Mouse (Mus musculus): ENCODE results near the gene Gpr150.
A peak's percentile ranks its signal among the peaks of the same experiment; 100 is the strongest.

Gpr150 gene

GRCm38 (mm10) chr13:76062126-76062525 is 5.3 kb upstream of the Gpr150 start:
- H3K27me3 ChIP-seq (ENCODE audit: insufficient read depth, low read length), result peaks cover 16% of the 10 kb centered on the region
- peaks cover 11% of the 10 kb centered on the region; the same call in 1 of the 2 replicates for H3K4me1 ChIP-seq (replicated peaks; ENCODE audit: low read depth, low read length)
- H3K36me3 ChIP-seq (ENCODE audit: insufficient read depth, low read length), result no peaks in the 10 kb centered on the region
- no peak overlapping the region for H3K4me3 ChIP-seq (replicated peaks; ENCODE audit: low read length)
- H3K9me3 ChIP-seq (ENCODE audit: low read length), result no peaks in the 10 kb centered on the region
- TF ChIP-seq NANOG (IDR thresholded peaks at IDR 0.05; ENCODE audit: borderline replicate concordance, low read length), result no peak
- no peak for TF ChIP-seq CTCF (conservative IDR thresholded peaks at IDR 0.05; ENCODE audit: low read length)
- TF ChIP-seq POU5F1 (IDR thresholded peaks at IDR 0.05; ENCODE audit: borderline replicate concordance, low read length), result no peak

GRCm38 (mm10) chr13:76059591-76059990 is 2.8 kb upstream of the Gpr150 start:
- Histone ChIP-seq H3K27me3 (ENCODE audit: insufficient read depth, low read length) (peaks cover 40% of the 10 kb centered on the region), H3K9me3 (ENCODE audit: low read length) (no peaks in the 10 kb centered on the region), H3K4me1 (replicated peaks; ENCODE audit: low read depth, low read length) (peaks cover 14% of the 10 kb centered on the region; the same call in 1 of the 2 replicates), H3K36me3 (ENCODE audit: insufficient read depth, low read length) (no peaks in the 10 kb centered on the region), H3K4me3 (replicated peaks; ENCODE audit: low read length) (no peak overlapping the region)
- TF ChIP-seq CTCF (conservative IDR thresholded peaks at IDR 0.05; ENCODE audit: low read length) (no peak), POU5F1 (IDR thresholded peaks at IDR 0.05; ENCODE audit: borderline replicate concordance, low read length) (no peak), NANOG (IDR thresholded peaks at IDR 0.05; ENCODE audit: borderline replicate concordance, low read length) (no peak)

GRCm38 (mm10) chr13:76057267-76058069 is 672 bp upstream of the Gpr150 start:
- H3K9me3 ChIP-seq (ENCODE audit: low read length), result no peaks in the 10 kb centered on the region
- TF ChIP-seq CTCF (conservative IDR thresholded peaks at IDR 0.05; ENCODE audit: low read length) (no peak), NANOG (IDR thresholded peaks at IDR 0.05; ENCODE audit: borderline replicate concordance, low read length) (no peak)
- H3K4me1 ChIP-seq (replicated peaks; ENCODE audit: low read depth, low read length), result peaks cover 9% of the 10 kb centered on the region; the same call in 1 of the 2 replicates
- H3K27me3 ChIP-seq (ENCODE audit: insufficient read depth, low read length), result peaks cover 59% of the 10 kb centered on the region
- H3K4me3 ChIP-seq (replicated peaks; ENCODE audit: low read length), result no peak overlapping the region
- H3K36me3 ChIP-seq (ENCODE audit: insufficient read depth, low read length), result no peaks in the 10 kb centered on the region

- H3K4me1 ChIP-seq (replicated peaks; ENCODE audit: low read depth, low read length), result peaks cover 9% of the 10 kb centered on the region; the same call in 1 of the 2 replicates
- no peaks in the 10 kb centered on the region for H3K36me3 ChIP-seq (ENCODE audit: insufficient read depth, low read length)
- TF ChIP-seq CTCF (conservative IDR thresholded peaks at IDR 0.05; ENCODE audit: low read length) (no peak), POU5F1 (IDR thresholded peaks at IDR 0.05; ENCODE audit: borderline replicate concordance, low read length) (no peak), NANOG (IDR thresholded peaks at IDR 0.05; ENCODE audit: borderline replicate concordance, low read length) (no peak)
Measured at GRCm38 (mm10) chr13:76056261-76056724, 503 bp downstream of the Gpr150 start.

GRCm38 (mm10) chr13:76055391-76056232 is 1.2 kb downstream of the Gpr150 start:
- peaks cover 63% of the 10 kb centered on the region for H3K27me3 ChIP-seq (ENCODE audit: insufficient read depth, low read length)
- no peaks in the 10 kb centered on the region for H3K36me3 ChIP-seq (ENCODE audit: insufficient read depth, low read length)
- TF ChIP-seq NANOG (IDR thresholded peaks at IDR 0.05; ENCODE audit: borderline replicate concordance, low read length), result no peak
- peaks cover 9% of the 10 kb centered on the region; the same call in 1 of the 2 replicates for H3K4me1 ChIP-seq (replicated peaks; ENCODE audit: low read depth, low read length)
- no peaks in the 10 kb centered on the region for H3K9me3 ChIP-seq (ENCODE audit: low read length)
- H3K4me3 ChIP-seq (replicated peaks; ENCODE audit: low read length), result peak overlapping the region; percentile 81

More at GRCm38 (mm10) chr13:76056261-76056724, 503 bp downstream of the Gpr150 start:
- Histone ChIP-seq H3K4me3 (replicated peaks; ENCODE audit: low read length) (peak overlapping the region; percentile 81), H3K9me3 (ENCODE audit: low read length) (no peaks in the 10 kb centered on the region), H3K27me3 (ENCODE audit: insufficient read depth, low read length) (peaks cover 60% of the 10 kb centered on the region)

GRCm38 (mm10) chr13:76044971-76045370 is 11.8 kb downstream of the Gpr150 start:
- H3K4me1 ChIP-seq (replicated peaks; ENCODE audit: low read depth, low read length), result no peaks in the 10 kb centered on the region
- no peaks in the 10 kb centered on the region for H3K27me3 ChIP-seq (ENCODE audit: insufficient read depth, low read length)
- TF ChIP-seq POU5F1 (IDR thresholded peaks at IDR 0.05; ENCODE audit: borderline replicate concordance, low read length), result no peak
- TF ChIP-seq CTCF (conservative IDR thresholded peaks at IDR 0.05; ENCODE audit: low read length), result no peak
- no peak for TF ChIP-seq NANOG (IDR thresholded peaks at IDR 0.05; ENCODE audit: borderline replicate concordance, low read length)
- no peaks in the 10 kb centered on the region for H3K9me3 ChIP-seq (ENCODE audit: low read length)
- H3K4me3 ChIP-seq (replicated peaks; ENCODE audit: low read length), result no peak overlapping the region
- no peaks in the 10 kb centered on the region for H3K36me3 ChIP-seq (ENCODE audit: insufficient read depth, low read length)

- H3K36me3 ChIP-seq (ENCODE audit: insufficient read depth, low read length), result no peaks in the 10 kb centered on the region
- no peaks in the 10 kb centered on the region for H3K4me1 ChIP-seq (replicated peaks; ENCODE audit: low read depth, low read length)
- H3K9me3 ChIP-seq (ENCODE audit: low read length), result no peaks in the 10 kb centered on the region
- no peak for TF ChIP-seq CTCF (conservative IDR thresholded peaks at IDR 0.05; ENCODE audit: low read length)
- no peak for TF ChIP-seq POU5F1 (IDR thresholded peaks at IDR 0.05; ENCODE audit: borderline replicate concordance, low read length)
- TF ChIP-seq NANOG (IDR thresholded peaks at IDR 0.05; ENCODE audit: borderline replicate concordance, low read length), result no peak
- no peaks in the 10 kb centered on the region for H3K27me3 ChIP-seq (ENCODE audit: insufficient read depth, low read length)
- no peak overlapping the region for H3K4me3 ChIP-seq (replicated peaks; ENCODE audit: low read length)
Measured at GRCm38 (mm10) chr13:76042455-76042854, 14.3 kb downstream of the Gpr150 start.

GRCm38 (mm10) chr13:76024588-76024987 is 32.2 kb downstream of the Gpr150 start:
- Histone ChIP-seq H3K36me3 (ENCODE audit: insufficient read depth, low read length) (no peaks in the 10 kb centered on the region), H3K4me3 (replicated peaks; ENCODE audit: low read length) (no peak overlapping the region), H3K4me1 (replicated peaks; ENCODE audit: low read depth, low read length) (no peaks in the 10 kb centered on the region), H3K9me3 (ENCODE audit: low read length) (no peaks in the 10 kb centered on the region), H3K27me3 (ENCODE audit: insufficient read depth, low read length) (no peaks in the 10 kb centered on the region)
- no peak for TF ChIP-seq NANOG (IDR thresholded peaks at IDR 0.05; ENCODE audit: borderline replicate concordance, low read length)
- TF ChIP-seq POU5F1 (IDR thresholded peaks at IDR 0.05; ENCODE audit: borderline replicate concordance, low read length), result no peak
